Mouse (Mus musculus) MEL (cell line): Measurements from ENCODE around the gene Homer2.

Source experiments
- CTCF ChIP-seq, 3 experiments: IDR thresholded peaks in 2 of 3; conservative IDR thresholded peaks in 1 of 3; 2 replicates each; pipeline ENCODE4 v1.5.1; 2011 to 2012; ENCODE audit warnings: low read length in 3 of 3, low read depth in 2 of 3, mild to moderate bottlenecking in 2 of 3, improper control_type of control experiment in 1 of 3, inconsistent platforms in 1 of 3, mixed read lengths in 1 of 3, moderate library complexity in 1 of 3; ENCODE audit not compliant: control insufficient read depth in 1 of 3, insufficient read depth in 1 of 3, poor library complexity in 1 of 3, severe bottlenecking in 1 of 3
- E2F4 ChIP-seq: IDR thresholded peaks from 2 replicates; pipeline ENCODE4 v1.6.1; 2011; ENCODE audit warnings: low read depth, low read length, improper control_type of control experiment, borderline replicate concordance
- GATA1 ChIP-seq: IDR thresholded peaks from 2 replicates; pipeline ENCODE4 v1.6.1; 2011; ENCODE audit warnings: low read depth, low read length, improper control_type of control experiment
- KAT2A ChIP-seq: conservative IDR thresholded peaks from 2 replicates; pipeline ENCODE4 v1.6.1; 2012; ENCODE audit warnings: low read depth, low read length, improper control_type of control experiment, inconsistent platforms
- MAX ChIP-seq: IDR thresholded peaks from 2 replicates; pipeline ENCODE4 v1.6.1; 2011; ENCODE audit warnings: low read length, improper control_type of control experiment
- MEF2A ChIP-seq: IDR thresholded peaks from 2 replicates; pipeline ENCODE4 v1.6.1; 2014; ENCODE audit warnings: low read depth, mild to moderate bottlenecking, inconsistent platforms, low read length, improper control_type of control experiment; ENCODE audit not compliant: poor library complexity, insufficient replicate concordance, severe bottlenecking; ENCODE audit errors: extremely low read depth
- MYC ChIP-seq: IDR thresholded peaks from 2 replicates; pipeline ENCODE4 v1.6.1; 2011; ENCODE audit warnings: low read depth, mild to moderate bottlenecking, low read length, improper control_type of control experiment, moderate library complexity
- POLR2AphosphoS2 ChIP-seq: IDR thresholded peaks from 2 replicates; pipeline ENCODE4 v1.6.1; 2011; ENCODE audit warnings: low read length, improper control_type of control experiment
- POLR2AphosphoS5 ChIP-seq: IDR thresholded peaks from 2 replicates; pipeline ENCODE4 v1.6.1; 2012; ENCODE audit warnings: low read depth, borderline replicate concordance, mild to moderate bottlenecking, inconsistent platforms, low read length, moderate library complexity, mixed read lengths
- SIN3A ChIP-seq: IDR thresholded peaks from 2 replicates; pipeline ENCODE4 v1.6.1; 2012; ENCODE audit warnings: low read length, improper control_type of control experiment, inconsistent platforms
- TAL1 ChIP-seq: IDR thresholded peaks from 2 replicates; pipeline ENCODE4 v1.6.1; 2012; ENCODE audit warnings: mild to moderate bottlenecking, inconsistent platforms, low read length, moderate library complexity, mixed read lengths
- USF1 ChIP-seq: IDR thresholded peaks from 2 replicates; pipeline ENCODE4 v1.6.1; 2014; ENCODE audit warnings: low read depth, mild to moderate bottlenecking, inconsistent platforms, low read length, improper control_type of control experiment, moderate library complexity

DNA sequence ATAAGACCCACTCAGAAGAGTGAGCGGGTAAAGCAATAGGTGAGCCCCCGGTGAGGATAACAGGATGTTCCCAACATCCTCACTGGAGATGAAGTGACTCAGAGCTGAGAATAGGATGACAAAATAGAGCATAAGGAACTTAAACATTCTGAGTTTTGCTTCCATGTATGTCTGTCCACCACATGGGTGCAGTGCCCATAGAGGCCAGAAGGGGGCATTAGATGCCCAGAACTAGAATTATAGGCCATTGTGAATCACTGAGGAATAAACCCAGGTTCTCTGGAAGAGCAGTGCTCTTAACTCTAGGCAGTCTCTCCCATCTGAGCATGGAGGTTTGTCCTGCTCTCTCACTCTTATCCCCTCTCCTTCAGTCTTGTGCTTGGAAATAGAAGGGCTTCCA lies 153.0 kb downstream of the Homer2 start:
- TF ChIP-seq CTCF (IDR thresholded peaks at IDR 0.05 in 2 of 3, conservative IDR thresholded peaks at IDR 0.05 in 1 of 3; ENCODE audit: control insufficient read depth in 1 of 3, insufficient read depth in 1 of 3, low read depth in 2 of 3, low read length in 3 of 3, poor library complexity in 1 of 3, severe bottlenecking in 1 of 3), result peak; percentile 71 to 91 (median 89)
- TF ChIP-seq KAT2A, result no peak
- TF ChIP-seq MEF2A, result no peak
- TF ChIP-seq POLR2AphosphoS5, result no peak
- TF ChIP-seq TAL1, result no peak
- no peak for TF ChIP-seq E2F4
- no peak for TF ChIP-seq POLR2AphosphoS2
- TF ChIP-seq USF1, result no peak
- TF ChIP-seq SIN3A, result no peak
- TF ChIP-seq MAX, result no peak
- TF ChIP-seq GATA1, result no peak
- no peak for TF ChIP-seq MYC
